Mouse (Mus musculus) liver, embryonic 14.5 days (tissue): ENCODE measurements around the gene Slc19a2.

Experiments
- CTCF ChIP-seq: IDR thresholded peaks from 2 replicates; pipeline ENCODE4 v1.5.1; 2016; ENCODE audit warnings: antibody characterized with exemption, low read depth, control low read depth
- EP300 ChIP-seq: IDR thresholded peaks from 2 replicates; pipeline ENCODE4 v1.6.1; 2016; ENCODE audit warnings: antibody characterized with exemption, low read depth

DNA sequence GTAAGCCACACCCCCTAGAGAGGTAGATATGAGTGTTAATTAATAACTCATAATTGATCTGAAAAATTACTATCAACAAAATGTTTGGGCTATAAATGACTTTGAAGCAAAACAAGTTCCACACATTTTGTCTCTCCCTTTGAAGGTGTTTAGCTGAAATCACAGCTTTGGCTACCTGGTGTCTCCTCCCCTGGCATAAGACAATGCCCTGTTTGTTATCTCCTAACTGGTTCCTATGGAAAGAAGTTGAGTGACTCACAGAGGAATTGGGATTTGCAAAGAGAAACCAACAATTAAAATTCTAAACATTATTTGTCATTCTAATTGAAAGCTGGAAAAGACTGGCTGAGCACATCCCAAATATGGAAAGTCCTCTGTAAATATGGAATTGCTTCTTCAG, 25.8 kb upstream of the Slc19a2 start:
- TF ChIP-seq CTCF (no peak), EP300 (no peak)
